Mouse (Mus musculus) midbrain, embryonic 11.5 days (tissue): ENCODE measurements around the gene Txnip. TPM values are rescaled to one million over a fixed set of nuclear protein-coding genes. Genes with fewer than 3 reads are reported as not detected.

Experiments
- ATAC-seq: fragments of 200-750 bp; cut with Nextera tagmentation; 2 replicates; pipeline ENCODE4 v1.8.0; 2017; ENCODE audit warnings: moderate TSS enrichment, moderate library complexity; ENCODE audit not compliant: low FRiP score
- DNase-seq: peaks from one replicate; pipeline ENCODE4 v3.0.0; 2015; ENCODE audit warnings: low spot score; ENCODE audit errors: missing footprints
- H3K27ac ChIP-seq: fragments of 300-500 bp; sonication (generic); 2 replicates; pipeline ENCODE4 v1.5.1; 2014; ENCODE audit warnings: low read depth, low read length
- H3K27me3 ChIP-seq: fragments of 300-500 bp; sonication (generic); 2 replicates; pipeline ENCODE4 v1.6.1; 2014; ENCODE audit warnings: mild to moderate bottlenecking, low read length, moderate library complexity, mixed read lengths; ENCODE audit not compliant: control insufficient read depth, insufficient read depth
- H3K36me3 ChIP-seq: fragments of 300-500 bp; sonication (generic); 2 replicates; pipeline ENCODE4 v1.6.1; 2014; ENCODE audit warnings: mild to moderate bottlenecking, low read length, moderate library complexity, mixed read lengths; ENCODE audit not compliant: control insufficient read depth, insufficient read depth
- H3K4me1 ChIP-seq: fragments of 300-500 bp; sonication (generic); 2 replicates; pipeline ENCODE4 v1.6.1; 2014; ENCODE audit warnings: low read length; ENCODE audit not compliant: control insufficient read depth, insufficient read depth
- H3K4me2 ChIP-seq: fragments of 300-500 bp; sonication (generic); 2 replicates; pipeline ENCODE4 v1.6.1; 2014; ENCODE audit warnings: mild to moderate bottlenecking, moderate library complexity
- H3K4me3 ChIP-seq: fragments of 300-500 bp; sonication (generic); 2 replicates; pipeline ENCODE4 v1.5.1; 2014; ENCODE audit warnings: low read depth, low read length
- H3K9ac ChIP-seq: fragments of 300-500 bp; sonication (generic); 2 replicates; pipeline ENCODE4 v1.6.1; 2014; ENCODE audit warnings: low read length
- H3K9me3 ChIP-seq: fragments of 300-500 bp; sonication (generic); 2 replicates; pipeline ENCODE4 v1.6.1; 2016; ENCODE audit warnings: low read length; ENCODE audit not compliant: control insufficient read depth
- WGBS: fragments of 180-500 bp; shearing (Covaris S2); extraction: QIAGEN DNeasy Blood & Tissue Kit; methylation state at CpG from one replicate; pipeline ENCODE4 v1.1.7; 2014; 5-methylcytosine and 5-hydroxymethylcytosine counted together
- polyA plus RNA-seq: library from polyadenylated mRNA; unstranded; fragments of >200 nt; fragmentation: Nextera tagmentation; extraction: Ambion mirVana; gene quantifications from 2 replicates; pipeline ENCODE4 v1.2.1, GENCODE M21; 2014

Txnip gene
- polyA plus RNA-seq, 1 experiment from 2014 or later = 55.9 TPM

DNA sequence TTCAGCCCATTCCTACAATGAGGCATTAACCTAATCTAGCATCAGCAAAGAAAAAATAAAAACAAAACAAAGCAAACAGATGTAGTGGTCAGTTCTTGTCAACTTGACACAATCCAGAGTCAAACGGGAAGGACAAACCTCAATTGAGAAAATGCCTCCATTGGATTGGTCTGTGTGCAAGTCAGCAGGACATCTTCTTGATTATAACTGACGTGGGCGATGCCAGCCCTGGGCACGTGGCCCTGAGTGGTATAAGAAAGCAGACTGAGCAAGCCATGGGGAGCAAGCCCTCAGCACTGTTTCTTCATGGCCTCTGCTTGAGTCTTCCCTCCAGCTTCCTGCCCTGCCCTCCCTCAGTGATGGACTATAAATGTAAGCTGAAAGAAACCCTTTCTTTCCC is 10.9 kb upstream of the Txnip start:
- Histone ChIP-seq H3K27ac (no peak overlapping the region), H3K36me3 (no peaks in the 10 kb centered on the region), H3K4me2 (0 out of 2 replicates have a peak overlapping the region, but pooled peaks have one; percentile 10), H3K9me3 (no peaks in the 10 kb centered on the region), H3K27me3 (0 out of 2 replicates have a peak, but pooled peaks cover 3% of the 10 kb centered on the region), H3K4me1 (peaks cover 3% of the 10 kb centered on the region), H3K9ac (0 out of 2 replicates have a peak overlapping the region, but pooled peaks have one; percentile 12), H3K4me3 (no peak overlapping the region)
- DNase-seq = no peak
- 57% methylated on average over 4 of the region's 4 CpGs for WGBS
- ATAC-seq = no peak

DNA sequence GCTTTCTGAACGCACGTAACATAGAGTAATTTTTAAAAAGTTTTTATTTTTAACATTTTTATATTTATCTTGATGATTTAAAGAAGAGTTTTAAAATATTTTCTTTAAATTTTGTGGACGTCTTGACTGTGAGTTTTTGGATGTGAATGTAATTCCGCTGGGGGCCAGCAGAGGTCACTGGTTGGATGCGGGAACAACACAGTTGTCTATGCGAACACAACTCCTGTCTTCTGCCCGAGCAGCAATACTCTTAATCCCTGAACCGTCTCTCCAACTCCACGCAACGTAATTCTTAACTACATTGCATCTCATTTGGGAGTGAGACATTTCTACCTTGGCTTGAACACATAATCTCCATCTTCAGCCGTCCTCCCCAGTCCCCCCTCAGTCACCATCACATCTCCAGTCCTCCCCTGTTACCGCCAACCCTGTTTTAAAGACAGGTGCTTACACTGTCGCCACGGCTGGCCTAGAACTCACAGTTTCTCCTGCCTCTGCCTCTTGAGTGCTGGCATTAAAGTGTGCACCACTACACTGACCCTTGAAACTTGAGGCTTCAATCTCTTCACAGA is 10.3 kb upstream of the Txnip start:
- H3K36me3 ChIP-seq = no peaks in the 10 kb centered on the region
- peaks cover 3% of the 10 kb centered on the region for H3K4me1 ChIP-seq
- ATAC-seq (0 out of 2 replicates have a peak, but pooled peaks have one; percentile 46), DNase-seq (peak; percentile 95)
- H3K27me3 ChIP-seq = 0 out of 2 replicates have a peak, but pooled peaks cover 3% of the 10 kb centered on the region
- 10% methylated on average over 14 of the region's 14 CpGs for WGBS
- no peak overlapping the region for H3K27ac ChIP-seq
- no peak overlapping the region for H3K4me3 ChIP-seq
- no peaks in the 10 kb centered on the region for H3K9me3 ChIP-seq
- H3K9ac ChIP-seq = 0 out of 2 replicates have a peak overlapping the region, but pooled peaks have one; percentile 12
- peak overlapping the region; percentile 26; the same call in 1 of the 2 replicates for H3K4me2 ChIP-seq

DNA sequence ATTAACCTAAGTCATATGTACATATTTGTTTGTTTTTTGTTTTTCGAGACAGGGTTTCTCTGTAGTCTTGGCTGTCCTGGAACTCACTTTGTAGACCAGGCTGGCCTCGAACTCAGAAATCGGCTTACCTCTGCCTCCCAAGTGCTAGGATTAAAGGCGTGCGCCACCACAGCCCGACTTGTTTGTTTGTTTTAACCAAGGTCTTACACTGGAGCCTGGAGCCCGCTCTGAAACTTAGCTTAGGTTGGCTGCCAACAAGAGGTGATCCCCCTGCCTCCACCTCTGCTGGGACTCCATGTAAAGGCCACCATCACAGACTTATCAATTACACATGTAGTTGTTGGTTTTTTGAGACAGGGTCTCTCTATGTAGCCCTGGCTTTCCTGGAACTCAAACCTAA is 8.9 kb upstream of the Txnip start:
- no peak for DNase-seq
- no peak overlapping the region for H3K4me3 ChIP-seq
- no peak overlapping the region for H3K4me2 ChIP-seq
- ATAC-seq = no peak
- no peak overlapping the region for H3K27ac ChIP-seq
- H3K9me3 ChIP-seq = no peaks in the 10 kb centered on the region
- H3K9ac ChIP-seq = no peak overlapping the region
- H3K27me3 ChIP-seq = 0 out of 2 replicates have a peak, but pooled peaks cover 3% of the 10 kb centered on the region
- 75% methylated on average over 7 of the region's 7 CpGs for WGBS
- H3K36me3 ChIP-seq = no peaks in the 10 kb centered on the region
- peaks cover 3% of the 10 kb centered on the region for H3K4me1 ChIP-seq

DNA sequence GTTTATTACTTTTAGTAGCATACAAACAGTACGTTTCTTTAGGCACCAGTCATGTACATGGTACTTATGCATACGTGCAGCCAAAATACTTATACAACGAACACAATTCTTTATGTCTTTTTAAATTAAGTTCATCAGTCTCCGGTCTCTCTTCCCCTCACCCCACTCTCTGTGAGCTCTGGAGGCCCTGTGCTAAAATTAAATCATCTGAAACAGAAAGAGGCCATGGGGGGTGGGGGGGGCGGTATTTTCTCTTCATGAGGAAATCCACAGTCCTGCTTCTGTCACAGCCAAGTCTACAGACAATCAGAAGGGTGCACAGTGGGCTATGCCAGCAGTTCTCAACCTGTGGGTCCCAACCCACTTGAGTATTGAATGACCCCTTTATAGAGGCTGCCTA is 8.4 kb upstream of the Txnip start:
- no peak for DNase-seq
- Histone ChIP-seq H3K27me3 (0 out of 2 replicates have a peak, but pooled peaks cover 3% of the 10 kb centered on the region), H3K36me3 (no peaks in the 10 kb centered on the region), H3K9me3 (no peaks in the 10 kb centered on the region), H3K9ac (no peak overlapping the region), H3K4me1 (peaks cover 3% of the 10 kb centered on the region), H3K4me3 (no peak overlapping the region), H3K27ac (no peak overlapping the region), H3K4me2 (no peak overlapping the region)
- 85% methylated on average over 5 of the region's 5 CpGs for WGBS
- ATAC-seq = no peak

DNA sequence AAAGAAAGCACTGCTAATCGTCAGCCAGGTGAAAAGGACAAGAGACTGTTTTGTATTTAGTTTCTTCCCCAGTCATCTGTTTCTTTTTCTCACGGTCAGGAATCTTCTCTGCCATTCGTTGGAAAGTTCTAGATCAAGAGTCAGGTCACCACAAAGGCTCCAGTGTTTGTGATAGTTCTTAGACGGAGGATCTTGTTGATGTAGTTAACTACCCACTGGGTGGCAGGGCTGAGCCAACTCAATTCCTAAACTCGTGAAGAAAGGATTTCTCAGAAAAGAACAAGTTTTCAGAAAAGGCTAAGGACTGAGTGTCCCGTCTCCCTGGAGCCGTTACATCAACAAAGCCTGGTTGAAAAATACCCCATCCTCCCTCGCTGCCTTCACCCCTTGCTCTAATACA is 6.6 kb upstream of the Txnip start:
- 0 out of 2 replicates have a peak, but pooled peaks cover 3% of the 10 kb centered on the region for H3K27me3 ChIP-seq
- H3K4me2 ChIP-seq = no peak overlapping the region
- no peak for ATAC-seq
- no peaks in the 10 kb centered on the region for H3K36me3 ChIP-seq
- no peaks in the 10 kb centered on the region for H3K9me3 ChIP-seq
- peaks cover 3% of the 10 kb centered on the region for H3K4me1 ChIP-seq
- no peak overlapping the region for H3K27ac ChIP-seq
- DNase-seq = no peak
- no peak overlapping the region for H3K4me3 ChIP-seq
- WGBS = 20% methylated on average over 8 of the region's 8 CpGs
- no peak overlapping the region for H3K9ac ChIP-seq

DNA sequence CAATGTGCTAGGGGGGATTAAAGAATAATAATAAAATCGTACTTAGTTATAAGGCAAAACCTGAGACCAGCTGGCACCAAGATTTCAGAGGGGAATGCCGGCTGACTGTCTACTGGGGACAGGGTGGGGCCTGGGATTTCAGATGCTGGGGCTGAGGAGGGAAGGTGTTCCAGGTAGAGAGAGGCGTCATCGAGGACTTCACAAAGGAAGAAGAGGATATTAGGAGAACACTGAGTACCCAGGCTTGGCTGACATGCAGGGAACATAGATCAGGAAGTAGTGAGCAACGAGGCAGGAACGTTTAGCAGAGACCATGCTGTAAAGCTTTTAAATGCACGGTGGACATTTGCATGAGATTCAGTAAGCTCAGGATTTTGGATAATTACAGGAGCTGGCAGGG is 5.9 kb upstream of the Txnip start:
- Histone ChIP-seq H3K27me3 (no peaks in the 10 kb centered on the region), H3K4me2 (no peak overlapping the region), H3K36me3 (no peaks in the 10 kb centered on the region), H3K4me1 (peaks cover 7% of the 10 kb centered on the region), H3K4me3 (no peak overlapping the region), H3K9ac (no peak overlapping the region), H3K27ac (no peak overlapping the region), H3K9me3 (no peaks in the 10 kb centered on the region)
- DNase-seq (no peak), ATAC-seq (no peak)
- 87% methylated on average over 7 of the region's 7 CpGs for WGBS

DNA sequence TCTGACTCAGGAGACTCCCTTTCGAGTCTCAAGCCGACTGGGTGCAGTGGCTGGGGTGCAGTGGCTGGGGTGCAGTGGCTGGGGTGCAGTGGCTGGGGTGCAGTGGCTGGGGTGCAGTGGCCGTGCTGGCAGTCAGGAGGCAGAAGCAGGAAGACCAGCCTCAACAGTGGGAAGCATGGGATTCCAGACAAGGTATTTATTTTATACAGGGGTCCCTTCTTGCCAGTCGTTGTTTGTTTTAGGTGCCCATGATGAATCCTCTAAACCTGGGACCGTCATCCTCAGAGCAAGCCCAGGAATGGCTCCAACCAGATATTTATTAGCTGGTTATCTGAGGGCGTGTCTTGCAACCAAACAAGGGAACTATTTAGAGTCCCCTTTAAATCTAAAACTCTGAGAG is 4.2 kb upstream of the Txnip start:
- Histone ChIP-seq H3K9ac (no peak overlapping the region), H3K27ac (no peak overlapping the region), H3K4me2 (no peak overlapping the region), H3K4me1 (peaks cover 7% of the 10 kb centered on the region; the same call in 1 of the 2 replicates), H3K9me3 (no peaks in the 10 kb centered on the region), H3K27me3 (no peaks in the 10 kb centered on the region), H3K36me3 (no peaks in the 10 kb centered on the region), H3K4me3 (no peak overlapping the region)
- ATAC-seq = no peak
- no peak for DNase-seq
- WGBS = 86% methylated on average over 6 of the region's 6 CpGs

DNA sequence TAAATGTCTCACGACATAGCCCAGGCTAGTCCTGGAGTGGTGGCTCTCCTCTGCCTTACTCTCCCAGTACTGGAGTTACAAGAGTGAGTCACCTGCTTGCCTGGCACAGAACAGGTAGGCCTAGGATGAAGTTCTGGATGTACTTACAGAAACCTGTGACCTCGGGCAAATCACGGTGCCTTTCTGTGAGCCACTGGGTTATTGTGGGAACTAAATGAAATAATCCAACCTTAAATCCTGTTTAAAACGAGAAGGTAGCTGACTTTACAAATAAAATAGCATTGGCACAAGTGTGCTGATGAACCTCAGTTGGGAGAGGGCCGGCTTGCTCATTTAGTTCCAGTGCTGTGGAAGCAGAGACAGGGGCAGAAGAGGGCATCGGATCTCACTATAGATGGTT is 3.5 kb upstream of the Txnip start:
- Histone ChIP-seq H3K9me3 (no peaks in the 10 kb centered on the region), H3K4me3 (no peak overlapping the region), H3K4me1 (peaks cover 13% of the 10 kb centered on the region; the same call in 1 of the 2 replicates), H3K27me3 (no peaks in the 10 kb centered on the region), H3K36me3 (no peaks in the 10 kb centered on the region), H3K27ac (no peak overlapping the region), H3K9ac (no peak overlapping the region), H3K4me2 (no peak overlapping the region)
- 78% methylated on average over 6 of the region's 6 CpGs for WGBS
- ATAC-seq (no peak), DNase-seq (no peak)

DNA sequence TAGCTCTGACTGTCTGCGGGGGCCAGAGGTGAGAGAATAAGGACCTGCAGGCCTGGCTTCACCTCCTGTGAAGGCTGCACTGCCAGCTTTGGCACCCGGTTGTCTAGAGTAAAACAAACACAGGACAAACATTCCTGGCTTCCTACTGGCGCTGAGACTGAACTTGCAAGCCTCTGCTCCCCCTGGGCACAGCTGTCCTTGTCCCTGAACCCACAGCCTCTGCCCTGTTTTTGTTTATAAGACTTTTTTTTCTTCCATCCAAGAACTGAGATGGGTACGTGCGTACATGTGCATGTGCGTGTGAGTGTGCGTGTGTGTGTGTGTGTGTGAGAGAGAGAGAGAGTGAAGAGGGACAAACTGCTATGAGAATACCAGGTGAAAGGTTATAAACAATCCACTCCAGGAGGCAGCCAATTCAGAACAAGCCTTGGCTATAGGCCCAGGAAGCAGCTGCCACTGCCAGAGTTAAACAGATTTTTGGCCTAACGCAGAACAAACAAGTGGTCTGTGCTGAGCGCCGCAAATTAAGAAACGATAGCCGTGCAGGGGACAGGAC is 2.6 kb upstream of the Txnip start:
- ATAC-seq (no peak), DNase-seq (no peak)
- H3K27ac ChIP-seq = no peak overlapping the region

More for the DNA sequence above, 2.6 kb upstream of the Txnip start:
- Histone ChIP-seq H3K36me3 (0 out of 2 replicates have a peak, but pooled peaks cover 4% of the 10 kb centered on the region), H3K4me1 (peaks cover 20% of the 10 kb centered on the region; the same call in 1 of the 2 replicates), H3K4me3 (no peak overlapping the region), H3K9ac (no peak overlapping the region), H3K27me3 (no peaks in the 10 kb centered on the region), H3K9me3 (no peaks in the 10 kb centered on the region), H3K4me2 (no peak overlapping the region)
- 62% methylated on average over 12 of the region's 12 CpGs for WGBS
